Mouse (Mus musculus): ENCODE data around the gene M6pr.

The M6pr gene

GRCm38 (mm10) chr6:122308505-122309393 lies at the start of gene M6pr:
TSS of gene M6pr (plus strand) at chr6:122308720.
- peak; percentile 97 for DNase-seq

GRCm38 (mm10) chr6:122262543-122262942 lies 46.0 kb upstream of the M6pr start:
- no peak for DNase-seq

GRCm38 (mm10) chr6:122268561-122268960 lies 40.0 kb upstream of the M6pr start:
- DNase-seq, result peak; percentile 65

- no peak for DNase-seq
These were observed 39.4 kb upstream of the M6pr start for GRCm38 (mm10) chr6:122269170-122269569.

- no peak for DNase-seq
These were observed 38.4 kb upstream of the M6pr start for GRCm38 (mm10) chr6:122270152-122270551.

- DNase-seq, result no peak
These were observed 34.0 kb upstream of the M6pr start for GRCm38 (mm10) chr6:122274546-122274945.

- DNase-seq, result no peak
These were observed 32.0 kb upstream of the M6pr start for GRCm38 (mm10) chr6:122276565-122276964.

GRCm38 (mm10) chr6:122282782-122283181 lies 25.7 kb upstream of the M6pr start, which contains the start of gene Klrg1:
TSS of gene Klrg1 (minus strand) at chr6:122282882.
- DNase-seq, result no peak

- DNase-seq, result no peak
These were observed 25.1 kb upstream of the M6pr start for GRCm38 (mm10) chr6:122283429-122283828.

GRCm38 (mm10) chr6:122284304-122284703 lies 24.2 kb upstream of the M6pr start:
- no peak for DNase-seq

- DNase-seq, result no peak
These were observed 23.7 kb upstream of the M6pr start for GRCm38 (mm10) chr6:122284823-122285222.

- no peak for DNase-seq
These were observed 20.3 kb upstream of the M6pr start for GRCm38 (mm10) chr6:122288263-122288662.

- no peak for DNase-seq
These were observed 19.2 kb upstream of the M6pr start for GRCm38 (mm10) chr6:122289313-122289712.

GRCm38 (mm10) chr6:122290253-122290652 lies 18.3 kb upstream of the M6pr start:
- no peak for DNase-seq

- no peak for DNase-seq
These were observed 17.3 kb upstream of the M6pr start for GRCm38 (mm10) chr6:122291264-122291663.

GRCm38 (mm10) chr6:122291735-122292134 lies 16.8 kb upstream of the M6pr start:
- DNase-seq, result no peak

- DNase-seq, result no peak
These were observed 16.3 kb upstream of the M6pr start for GRCm38 (mm10) chr6:122292184-122292583.

- DNase-seq, result no peak
These were observed 15.4 kb upstream of the M6pr start for GRCm38 (mm10) chr6:122293121-122293520.

GRCm38 (mm10) chr6:122293796-122294195 lies 14.7 kb upstream of the M6pr start:
- DNase-seq, result no peak

- no peak for DNase-seq
These were observed 14.2 kb upstream of the M6pr start for GRCm38 (mm10) chr6:122294290-122294689.

GRCm38 (mm10) chr6:122295242-122295641 lies 13.3 kb upstream of the M6pr start:
- DNase-seq, result no peak

- DNase-seq, result no peak
These were observed 11.6 kb upstream of the M6pr start for GRCm38 (mm10) chr6:122296918-122297278.

GRCm38 (mm10) chr6:122297279-122298222 lies 11.0 kb upstream of the M6pr start:
- DNase-seq, result peak; percentile 13

- DNase-seq, result no peak
These were observed 10.3 kb upstream of the M6pr start for GRCm38 (mm10) chr6:122298223-122298609.
